Mouse (Mus musculus): ENCODE measurements around the gene Rhbdl3.
A peak's percentile ranks its signal among the peaks of the same experiment; 100 is the strongest.

Rhbdl3 gene

GRCm38 (mm10) chr11:80300551-80301315 lies at the start of gene Rhbdl3:
Gene Rhbdl3 (plus strand): TSS chr11:80300912.
- peak in 1 of 2 experiments; percentile 30 for DNase-seq (ENCODE audit: low spot score in 2 of 2)

- DNase-seq (ENCODE audit: low spot score in 2 of 2): no peak
Measured at GRCm38 (mm10) chr11:80264137-80264536, 36.6 kb upstream of the Rhbdl3 start.

GRCm38 (mm10) chr11:80271096-80271495 lies 29.6 kb upstream of the Rhbdl3 start:
- DNase-seq (ENCODE audit: low spot score in 2 of 2): no peak

- DNase-seq (ENCODE audit: low spot score in 2 of 2): no peak
Measured at GRCm38 (mm10) chr11:80275011-80275410, 25.7 kb upstream of the Rhbdl3 start.

GRCm38 (mm10) chr11:80278054-80278453 lies 22.7 kb upstream of the Rhbdl3 start:
- DNase-seq (ENCODE audit: low spot score in 2 of 2): no peak

- no peak for DNase-seq (ENCODE audit: low spot score in 2 of 2)
Measured at GRCm38 (mm10) chr11:80283786-80284185, 16.9 kb upstream of the Rhbdl3 start.

GRCm38 (mm10) chr11:80284641-80285040 lies 16.1 kb upstream of the Rhbdl3 start:
- no peak for DNase-seq (ENCODE audit: low spot score in 2 of 2)

GRCm38 (mm10) chr11:80287150-80287549 lies 13.6 kb upstream of the Rhbdl3 start:
- DNase-seq (ENCODE audit: low spot score in 2 of 2): peak in 1 of 2 experiments; percentile 76

- peak in 1 of 2 experiments; percentile 22 for DNase-seq (ENCODE audit: low spot score in 2 of 2)
Measured at GRCm38 (mm10) chr11:80289701-80290445, 10.8 kb upstream of the Rhbdl3 start.

- DNase-seq (ENCODE audit: low spot score in 2 of 2): no peak
Measured at GRCm38 (mm10) chr11:80291004-80291403, 9.7 kb upstream of the Rhbdl3 start.

- no peak for DNase-seq (ENCODE audit: low spot score in 2 of 2)
Measured at GRCm38 (mm10) chr11:80292463-80292862, 8.2 kb upstream of the Rhbdl3 start.

GRCm38 (mm10) chr11:80295066-80295465 lies 5.6 kb upstream of the Rhbdl3 start:
- no peak for DNase-seq (ENCODE audit: low spot score in 2 of 2)

GRCm38 (mm10) chr11:80295785-80296184 lies 4.9 kb upstream of the Rhbdl3 start:
- DNase-seq (ENCODE audit: low spot score in 2 of 2): no peak

GRCm38 (mm10) chr11:80299513-80300235 lies 1.0 kb upstream of the Rhbdl3 start:
- no peak for DNase-seq (ENCODE audit: low spot score in 2 of 2)

- peak in 1 of 2 experiments; percentile 53 for DNase-seq (ENCODE audit: low spot score in 2 of 2)
Measured at GRCm38 (mm10) chr11:80301316-80302045, 769 bp downstream of the Rhbdl3 start.

- no peak for DNase-seq (ENCODE audit: low spot score in 2 of 2)
Measured at GRCm38 (mm10) chr11:80302046-80302390, 1.3 kb downstream of the Rhbdl3 start.

- DNase-seq (ENCODE audit: low spot score in 2 of 2): peak in 1 of 2 experiments; percentile 47
Measured at GRCm38 (mm10) chr11:80302536-80302935, 1.8 kb downstream of the Rhbdl3 start.

- DNase-seq (ENCODE audit: low spot score in 2 of 2): no peak
Measured at GRCm38 (mm10) chr11:80303746-80304145, 3.0 kb downstream of the Rhbdl3 start.

- no peak for DNase-seq (ENCODE audit: low spot score in 2 of 2)
Measured at GRCm38 (mm10) chr11:80304846-80305245, 4.1 kb downstream of the Rhbdl3 start.

- DNase-seq (ENCODE audit: low spot score in 2 of 2): no peak
Measured at GRCm38 (mm10) chr11:80308537-80308936, 7.8 kb downstream of the Rhbdl3 start.

GRCm38 (mm10) chr11:80311271-80311670 lies 10.6 kb downstream of the Rhbdl3 start:
- DNase-seq (ENCODE audit: low spot score in 2 of 2): peak in 1 of 2 experiments; percentile 43

GRCm38 (mm10) chr11:80312049-80312448 lies 11.3 kb downstream of the Rhbdl3 start:
- no peak for DNase-seq (ENCODE audit: low spot score in 2 of 2)

Measured in cerebellum, postnatal 4 days (tissue).